Mouse (Mus musculus): ENCODE measurements around the gene Sh3d19.

Gene Sh3d19

GRCm38 (mm10) chr3:85970742-85971598, at the start of gene Sh3d19:
Sh3d19 (plus strand) TSS chr3:85971109.
- DNase-seq = peak; percentile 85

DNA sequence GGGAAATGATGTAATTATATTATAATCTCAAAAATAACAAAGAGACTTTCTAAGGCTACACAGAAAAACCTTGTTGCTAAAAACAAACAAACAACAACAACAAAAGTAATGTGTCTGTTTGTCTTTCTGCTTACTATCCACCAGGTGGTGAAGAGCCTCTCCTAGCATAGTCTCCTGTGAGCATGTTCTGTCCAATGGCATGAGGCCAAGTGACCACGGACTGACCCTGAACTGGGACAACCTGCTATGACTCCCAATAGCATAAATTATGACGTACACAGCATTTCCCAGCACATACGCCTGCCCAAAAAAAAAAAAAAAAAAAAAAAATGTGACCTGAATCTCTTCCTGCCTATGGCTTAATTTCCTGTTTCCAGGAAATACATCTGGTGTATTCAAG, 48.6 kb upstream of the Sh3d19 start:
- DNase-seq = peak; percentile 74

GRCm38 (mm10) chr3:85923343-85923742, 47.6 kb upstream of the Sh3d19 start:
- DNase-seq = no peak

DNA sequence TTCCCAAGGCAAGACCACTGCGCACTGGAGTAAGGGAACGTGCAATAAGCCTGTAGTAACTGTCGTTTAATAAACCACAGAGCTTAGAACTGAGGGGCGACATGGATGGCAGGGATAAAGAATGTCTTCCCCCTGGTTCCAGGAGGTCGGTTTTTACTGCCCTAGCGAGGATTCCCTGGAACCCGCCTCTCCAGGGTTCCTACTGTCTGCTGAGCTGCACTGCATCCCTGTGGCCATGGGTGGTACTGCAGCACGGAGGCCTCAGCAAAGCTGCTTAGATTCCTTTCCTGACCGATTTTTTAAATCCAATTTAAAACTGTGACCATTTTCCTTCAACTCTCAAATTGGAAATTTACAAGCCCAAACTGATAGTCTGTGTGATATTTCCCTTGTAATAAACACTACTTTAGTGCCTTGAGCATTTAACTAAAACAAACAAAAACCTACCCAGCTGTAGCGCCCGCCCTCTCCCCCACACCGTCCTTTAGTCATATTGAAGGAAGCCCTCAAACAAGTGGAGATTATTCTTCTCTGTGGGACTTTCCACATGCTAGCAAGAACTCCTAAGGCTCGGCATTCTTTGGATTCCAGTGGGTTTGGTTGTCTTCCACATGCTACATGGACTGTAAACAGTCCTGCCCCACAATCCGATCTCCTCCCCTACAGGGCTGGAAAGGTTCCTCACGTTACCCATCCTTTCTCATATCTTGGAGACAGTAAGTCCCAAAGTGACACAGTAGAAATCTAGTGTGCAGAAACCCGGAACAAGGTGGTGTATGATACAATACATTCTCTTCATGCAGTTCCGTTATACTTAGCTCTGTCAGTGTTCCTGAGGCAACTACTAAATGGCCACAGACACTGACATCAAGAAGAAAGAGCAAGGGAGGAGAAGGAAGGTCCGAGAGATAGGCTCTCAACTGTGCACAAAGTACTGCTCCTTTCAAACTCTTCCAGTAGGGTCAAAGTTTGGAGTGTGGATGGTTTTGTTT, 46.7 kb upstream of the Sh3d19 start:
- DNase-seq = peak; percentile 82

GRCm38 (mm10) chr3:85927296-85927695, 43.6 kb upstream of the Sh3d19 start:
- DNase-seq = no peak

DNA sequence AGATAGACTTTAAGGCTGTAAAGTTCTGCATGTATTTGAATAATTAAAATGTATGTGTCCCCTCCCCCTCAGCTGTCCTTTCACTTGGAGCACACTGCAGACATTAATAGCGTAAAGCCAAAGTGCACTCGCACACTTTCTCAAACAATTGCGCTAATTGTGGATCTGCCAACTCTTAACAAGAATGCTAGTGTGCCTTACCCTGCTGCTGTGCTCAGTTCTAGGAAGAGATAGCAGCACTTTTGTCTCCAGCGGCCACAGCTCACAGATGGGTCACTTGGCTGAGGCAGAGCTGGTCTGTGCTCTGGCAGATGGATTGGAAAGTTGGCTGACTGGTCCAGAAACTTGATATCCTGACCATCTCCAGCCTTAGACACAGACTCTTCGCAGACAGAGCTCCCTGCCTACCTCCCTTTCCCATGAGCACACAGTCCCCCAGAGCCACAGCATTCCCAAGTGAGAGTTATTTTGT, 42.7 kb upstream of the Sh3d19 start:
- no peak for DNase-seq

DNA sequence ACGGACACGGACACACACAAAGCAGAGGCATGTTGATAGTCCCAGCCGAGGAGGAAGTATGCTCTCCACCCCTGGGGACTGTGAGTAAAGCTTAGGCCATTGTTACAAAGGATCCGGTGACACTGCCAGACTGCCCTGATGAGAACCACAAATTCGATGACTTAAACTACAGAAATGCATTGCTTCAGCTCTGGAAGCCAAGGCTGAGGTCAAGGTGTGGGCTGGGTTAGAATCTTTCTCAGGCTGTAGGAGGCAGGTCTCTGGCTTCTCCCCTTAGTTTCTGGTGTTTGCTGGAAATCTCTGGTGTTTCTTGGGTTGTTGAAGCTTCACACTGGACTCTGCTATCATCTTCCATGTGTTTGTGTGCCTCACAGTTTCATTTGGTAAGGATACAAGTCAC, 41.2 kb upstream of the Sh3d19 start:
- DNase-seq = no peak

DNA sequence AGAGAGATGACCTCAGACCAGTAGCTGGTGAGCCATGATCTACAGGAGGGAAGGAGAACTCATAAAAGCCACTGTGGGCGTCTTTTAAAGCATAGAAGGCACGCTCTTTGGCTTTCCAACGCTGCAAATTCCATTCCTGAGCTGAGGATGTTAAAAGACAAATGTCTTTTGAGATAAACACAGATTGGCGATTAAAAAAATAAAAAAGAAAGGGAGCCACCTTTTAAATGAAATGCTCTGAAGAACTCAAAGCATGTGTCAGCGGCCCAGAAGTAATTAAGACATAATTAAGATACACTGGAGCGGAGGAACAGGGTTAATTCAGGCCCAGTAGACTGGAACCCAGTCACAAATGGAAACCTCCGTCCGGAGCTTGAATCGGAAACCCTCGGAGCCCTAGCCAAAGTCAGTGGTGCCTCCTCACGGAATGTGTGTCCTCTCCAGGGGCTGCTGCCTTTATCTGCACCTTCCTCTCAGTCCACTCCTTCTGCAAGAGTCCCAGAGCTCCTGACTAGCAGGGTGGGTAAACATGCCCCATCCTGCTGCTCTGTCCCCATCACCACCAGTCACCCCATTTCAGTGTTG, 40.1 kb upstream of the Sh3d19 start:
- DNase-seq = no peak

DNA sequence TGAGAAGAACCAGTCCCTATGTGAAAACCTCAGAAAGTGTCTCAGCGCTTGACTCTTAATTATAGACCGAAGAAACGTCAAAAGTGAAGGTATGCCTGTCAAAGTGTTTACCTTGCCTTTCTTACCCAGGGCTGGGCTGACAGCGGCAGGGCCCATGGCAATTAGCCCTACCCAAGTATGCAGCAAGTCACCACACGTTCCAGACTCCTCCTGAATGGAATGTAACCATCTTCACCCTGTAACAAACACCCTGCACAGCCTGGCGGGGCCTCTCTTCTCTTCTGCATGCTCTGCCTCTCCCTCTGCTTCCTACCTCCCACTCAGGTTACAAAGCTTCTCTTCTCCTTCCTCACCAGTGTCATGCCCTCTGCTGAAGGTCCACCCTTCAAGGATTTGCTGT, 39.0 kb upstream of the Sh3d19 start:
- no peak for DNase-seq

DNA sequence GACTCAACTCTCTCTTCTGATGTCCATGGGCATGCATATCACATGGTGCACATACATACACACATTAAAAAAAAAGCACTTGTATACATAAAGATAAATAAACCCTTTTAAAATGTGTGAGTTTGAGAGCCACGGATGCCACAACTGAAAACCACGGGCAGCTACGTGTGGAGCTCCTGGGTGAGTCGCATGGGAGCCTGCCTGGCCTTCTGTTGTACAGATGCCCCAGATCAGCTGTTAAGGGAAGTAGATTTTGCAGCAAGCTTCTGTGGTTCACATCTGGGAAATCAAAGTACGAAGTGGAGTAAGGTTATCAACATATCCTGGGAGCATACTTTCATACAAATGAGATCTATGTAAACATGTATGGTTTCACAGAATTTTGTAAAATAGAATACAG, 37.3 kb upstream of the Sh3d19 start:
- DNase-seq = no peak

DNA sequence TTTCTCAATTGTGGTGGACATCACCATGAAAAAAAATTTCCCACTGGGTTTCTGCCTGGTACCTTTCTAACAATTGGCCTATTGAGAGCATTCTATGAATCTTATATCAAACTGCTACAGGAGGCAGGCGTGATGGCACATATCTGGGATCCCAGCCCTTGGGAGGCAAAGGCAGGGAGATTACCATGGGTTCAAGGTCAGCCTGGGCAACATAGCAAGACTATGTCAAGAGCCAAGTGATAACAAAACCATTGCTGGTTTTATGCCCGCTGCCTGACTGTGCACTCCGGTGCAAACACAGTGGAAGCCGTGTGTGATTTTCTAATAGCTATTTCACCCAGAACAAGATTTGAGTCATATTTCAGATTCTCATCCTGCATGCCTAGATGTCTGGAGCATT, 20.0 kb upstream of the Sh3d19 start:
- no peak for DNase-seq

- no peak for DNase-seq
Measured at GRCm38 (mm10) chr3:85952696-85953283, 18.1 kb upstream of the Sh3d19 start.

DNA sequence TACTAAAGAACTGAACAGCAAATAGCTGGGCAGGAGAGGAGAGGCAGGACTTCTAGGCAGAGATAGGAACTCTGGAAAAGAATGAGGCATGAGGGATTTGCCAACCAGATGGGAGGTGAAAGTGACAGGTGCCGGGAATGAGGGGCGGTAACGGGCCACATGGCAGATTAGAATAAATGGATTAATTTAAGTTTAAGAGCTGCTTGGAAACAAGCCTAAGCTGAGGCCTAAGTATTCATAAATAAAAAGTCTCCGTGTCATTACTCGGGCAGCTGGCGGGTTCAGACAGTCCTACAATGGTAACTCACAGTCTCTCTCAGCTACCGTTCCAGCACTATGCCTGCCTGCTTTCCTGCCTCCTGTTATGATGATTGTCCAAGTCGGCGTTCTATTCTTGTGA, 15.6 kb upstream of the Sh3d19 start:
- DNase-seq = no peak

DNA sequence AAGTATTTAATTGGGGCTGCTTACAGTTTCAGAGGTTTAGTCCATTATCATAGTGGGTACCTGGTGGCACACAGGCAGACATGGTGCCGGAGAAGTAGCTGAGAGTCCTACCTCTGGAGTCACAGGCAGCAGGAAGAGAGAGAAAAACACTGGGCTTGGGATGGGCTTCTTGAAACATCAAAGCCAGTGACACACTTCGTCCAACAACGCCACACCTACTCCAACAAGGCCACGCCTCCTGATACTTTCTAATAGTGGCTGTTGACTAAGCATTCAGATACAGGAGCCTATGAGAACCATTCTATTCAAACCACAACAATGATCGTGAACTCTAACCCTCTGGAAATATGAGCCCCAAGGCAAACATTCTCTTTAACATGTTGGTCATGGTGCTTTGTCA, 15.2 kb upstream of the Sh3d19 start:
- no peak for DNase-seq

GRCm38 (mm10) chr3:85959669-85960068, 11.2 kb upstream of the Sh3d19 start:
- no peak for DNase-seq

GRCm38 (mm10) chr3:85961134-85961533, 9.8 kb upstream of the Sh3d19 start:
- no peak for DNase-seq

- no peak for DNase-seq
Measured at GRCm38 (mm10) chr3:85965479-85965878, 5.4 kb upstream of the Sh3d19 start.

GRCm38 (mm10) chr3:85969040-85969439, 1.9 kb upstream of the Sh3d19 start:
- no peak for DNase-seq

DNA sequence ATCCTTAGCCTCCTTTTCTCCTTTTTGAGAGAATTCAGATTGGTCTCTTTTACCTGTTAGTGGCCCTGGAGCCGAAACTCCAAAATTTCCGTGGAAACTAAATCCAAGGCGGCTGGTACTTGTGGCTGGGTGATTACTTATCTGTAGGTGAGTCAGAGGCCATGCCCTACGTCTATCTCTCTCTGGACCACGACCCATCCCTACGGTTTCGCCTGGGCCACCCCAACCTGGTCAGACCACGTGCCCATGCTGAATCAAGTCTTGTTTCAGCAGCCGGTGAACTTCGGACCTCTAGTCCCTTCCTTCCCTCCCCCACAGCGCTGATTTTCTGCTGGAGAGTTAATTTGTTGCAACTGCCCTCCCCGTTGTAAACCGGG, 678 bp downstream of the Sh3d19 start:
- DNase-seq = peak; percentile 93

- peak; percentile 63 for DNase-seq
Measured at GRCm38 (mm10) chr3:85973376-85974140, 2.6 kb downstream of the Sh3d19 start.

- DNase-seq = no peak
Measured at GRCm38 (mm10) chr3:85974451-85974850, 3.5 kb downstream of the Sh3d19 start.

DNA sequence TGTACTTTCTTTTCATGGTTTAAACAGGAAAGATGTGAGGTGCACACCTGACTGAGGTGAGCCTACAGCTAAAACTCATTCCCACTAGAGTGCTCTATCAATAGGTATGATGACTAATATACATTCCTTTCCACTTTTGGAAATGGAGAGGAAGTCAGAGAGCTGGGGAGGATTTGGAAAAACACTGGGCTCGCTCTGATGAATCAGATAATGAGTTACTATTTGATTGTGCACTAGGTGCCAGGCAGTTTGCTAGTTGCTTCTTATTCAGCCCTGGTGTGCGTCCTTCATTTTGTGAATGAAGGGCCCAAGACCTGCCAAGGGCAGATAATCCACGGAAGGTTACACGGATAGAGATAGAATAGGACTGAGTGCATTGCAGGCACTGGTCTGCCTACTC, 9.1 kb downstream of the Sh3d19 start:
- DNase-seq = no peak
